ENCODE assay signal across 8 mouse cellular contexts in the genomic region with DNA sequence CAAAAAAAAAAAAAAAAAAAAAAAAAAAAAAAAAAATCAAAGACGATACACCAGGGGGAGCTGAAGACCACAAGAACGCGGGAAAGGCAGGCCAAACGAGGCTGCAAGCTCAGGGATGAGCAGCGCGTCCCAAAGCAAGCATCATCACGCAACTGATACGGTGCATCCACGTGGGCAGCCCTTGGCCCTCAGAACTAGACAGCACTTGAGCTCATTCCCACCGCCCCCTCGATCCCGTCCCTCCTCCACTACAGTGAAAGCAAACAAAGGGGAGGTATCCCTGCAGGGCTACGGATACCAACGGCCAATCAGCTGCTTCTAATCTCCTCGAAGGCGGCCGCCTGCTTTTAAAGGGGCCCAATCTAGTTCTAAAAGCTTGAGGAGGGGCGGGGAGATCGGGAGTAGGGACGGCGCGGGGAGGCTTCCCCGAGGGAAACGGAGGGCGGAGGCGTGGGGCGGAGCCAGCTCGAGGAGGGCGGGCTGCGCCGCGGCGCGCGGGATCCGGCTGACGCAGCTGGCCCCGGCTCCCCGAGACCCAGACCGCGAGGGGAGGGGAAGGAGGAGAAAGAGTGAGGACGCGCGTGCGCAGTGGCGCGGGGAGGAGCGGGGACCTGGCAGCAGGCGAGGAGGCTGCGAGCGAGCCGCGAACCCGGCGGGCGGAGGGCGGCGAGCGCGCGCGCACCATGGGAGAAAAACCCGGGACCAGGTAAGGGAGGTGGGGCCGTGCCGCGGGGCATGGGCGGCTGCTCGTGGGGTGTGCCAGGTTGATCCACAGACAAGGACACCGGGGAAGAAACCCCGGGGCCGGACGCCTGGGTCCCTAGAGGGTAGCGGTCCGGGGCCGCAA. TPM values are rescaled to one million over a fixed set of nuclear protein-coding genes. Genes with fewer than 3 reads are reported as not detected.
DNase-seq lines count a peak whose midpoint lies in the region; ATAC-seq lines count a peak whose summit lies in the region.

A gene (plus strand): TSS at position 588 of the 847 bp plus-strand sequence.

- under 1% methylated on average over 64 of the region's 75 CpGs for WGBS in heart, embryonic 13.5 days
- under 1% methylated on average over 75 of the region's 75 CpGs for WGBS in liver, embryonic 12.5 days (ENCODE audit: insufficient replicate concordance)
- under 1% methylated on average over 74 of the region's 75 CpGs for WGBS in stomach, embryonic 15.5 days

- peak within 1 kb of the TSS; percentile 91 for H3K9ac ChIP-seq in heart, embryonic 13.5 days
- H3K9ac ChIP-seq in liver, embryonic 12.5 days = peak within 1 kb of the TSS; percentile 86
- peak within 1 kb of the TSS; percentile 66 for H3K9ac ChIP-seq in stomach, embryonic 15.5 days

- H3K27me3 ChIP-seq in heart, embryonic 13.5 days (replicated peaks) = no peaks in the 10 kb centered on the region
- H3K27me3 ChIP-seq in liver, embryonic 12.5 days (replicated peaks) = no peaks in the 10 kb centered on the region
- H3K27me3 ChIP-seq in stomach, embryonic 15.5 days (replicated peaks) = no peaks in the 10 kb centered on the region

- peak within 1 kb of the TSS; percentile 91 for H3K4me2 ChIP-seq in heart, embryonic 13.5 days
- H3K4me2 ChIP-seq in liver, embryonic 12.5 days = peak within 1 kb of the TSS; percentile 96
- H3K4me2 ChIP-seq in stomach, embryonic 15.5 days = peak within 1 kb of the TSS; percentile 72

- peak within 1 kb of the TSS; percentile 59 for H3K4me3 ChIP-seq in brown adipose tissue, adult 24 weeks (ENCODE audit: insufficient read depth, low read depth, low read length)
- H3K4me3 ChIP-seq in heart, embryonic 13.5 days = peak within 1 kb of the TSS; percentile 75
- H3K4me3 ChIP-seq in liver, embryonic 12.5 days = peak within 1 kb of the TSS; percentile 75
- H3K4me3 ChIP-seq in stomach, embryonic 15.5 days (replicated peaks) = peak within 1 kb of the TSS; percentile 65

- DNase-seq in CD4-positive, CD25-positive, alpha-beta regulatory T cell, adult 2 months (ENCODE audit: low read depth, low spot score) = peak; percentile 99
- DNase-seq in fat pad, adult 2 months (ENCODE audit: extremely low read depth, low read depth, low spot score) = peak; percentile 68
- peak; percentile 99 for DNase-seq in kidney, postnatal 10 days
- DNase-seq in natural killer cell, adult 2 months (ENCODE audit: low spot score in 2 of 2) = peak; percentile 95 to 96

- peak; percentile 88 for ATAC-seq in heart, embryonic 13.5 days (ENCODE audit: extremely low read depth, insufficient number of reproducible peaks, low FRiP score, low TSS enrichment)
- ATAC-seq in liver, embryonic 12.5 days = peak; percentile 94
- peak; percentile 95 for ATAC-seq in stomach, embryonic 15.5 days (ENCODE audit: insufficient read depth, low FRiP score, low read depth)

- no peaks in the 10 kb centered on the region for H3K4me1 ChIP-seq in brown adipose tissue, adult 24 weeks (ENCODE audit: control insufficient read depth, insufficient read depth, insufficient read length, low read length)
- peaks cover 18% of the 10 kb centered on the region for H3K4me1 ChIP-seq in heart, embryonic 13.5 days
- H3K4me1 ChIP-seq in liver, embryonic 12.5 days = peaks cover 53% of the 10 kb centered on the region
- peaks cover 7% of the 10 kb centered on the region for H3K4me1 ChIP-seq in stomach, embryonic 15.5 days

- H3K27ac ChIP-seq in brown adipose tissue, adult 24 weeks (replicated peaks; ENCODE audit: low read depth, low read length) = peak within 1 kb of the TSS; percentile 75
- H3K27ac ChIP-seq in heart, embryonic 13.5 days (replicated peaks) = peak within 1 kb of the TSS; percentile 74
- peak within 1 kb of the TSS; percentile 87 for H3K27ac ChIP-seq in liver, embryonic 12.5 days
- peak within 1 kb of the TSS; percentile 76 for H3K27ac ChIP-seq in stomach, embryonic 15.5 days

- H3K36me3 ChIP-seq in heart, embryonic 13.5 days = peaks cover 17% of the 10 kb centered on the region
- H3K36me3 ChIP-seq in liver, embryonic 12.5 days = peaks cover 16% of the 10 kb centered on the region
- no peaks in the 10 kb centered on the region for H3K36me3 ChIP-seq in stomach, embryonic 15.5 days

- H3K9me3 ChIP-seq in heart, embryonic 13.5 days = no peaks in the 10 kb centered on the region
- no peaks in the 10 kb centered on the region for H3K9me3 ChIP-seq in liver, embryonic 12.5 days (replicated peaks)
- no peaks in the 10 kb centered on the region for H3K9me3 ChIP-seq in stomach, embryonic 15.5 days

RNA-seq across cellular contexts. Expression of the gene that starts here (rescaled TPM):
- polyA plus RNA-seq in brown adipose tissue, adult 24 weeks (2012; ENCODE audit: insufficient read depth, insufficient read length, missing spikeins) = 8.2 and 13.4 TPM in 2 replicates
- polyA plus RNA-seq in heart, embryonic 13.5 days (2015; fragmentation: Nextera tagmentation; extraction: Ambion mirVana) = 11.2 and 13.2 TPM in 2 replicates
- polyA plus RNA-seq in liver, embryonic 12.5 days (2016; fragmentation: Nextera tagmentation; extraction: Ambion mirVana) = 17.9 and 22.5 TPM in 2 replicates
- polyA plus RNA-seq in stomach, embryonic 15.5 days (2015; fragmentation: Nextera tagmentation; extraction: Ambion mirVana) = 15.0 and 19.4 TPM in 2 replicates

Comparison
In these comparisons a context has a peak if more than half of its experiments do, and no peak if none do; other contexts are left out.
1. Peak in every context shown above with its lines: DNase-seq, ATAC-seq, H3K4me3 ChIP-seq and H3K27ac ChIP-seq.